Mouse (Mus musculus) embryonic fibroblast, embryonic 13.5 days (primary cell): Measurements from ENCODE around the gene Trim38. TPM values are rescaled to one million over a fixed set of nuclear protein-coding genes. Genes with fewer than 3 reads are reported as not detected.

Source experiments
- H3K27ac ChIP-seq: 2 replicates; pipeline ENCODE4 v1.5.1; 2012; ENCODE audit warnings: low read length, control low read depth, inconsistent platforms; ENCODE audit not compliant: insufficient read depth
- H3K4me1 ChIP-seq: 2 replicates; pipeline ENCODE4 v1.6.1; 2011; ENCODE audit warnings: low read length; ENCODE audit not compliant: control insufficient read depth, insufficient read depth
- H3K4me3 ChIP-seq: 2 replicates; pipeline ENCODE4 v1.5.1; 2011; ENCODE audit warnings: mild to moderate bottlenecking, control low read depth, low read length; ENCODE audit not compliant: insufficient read depth
- CTCF ChIP-seq: IDR thresholded peaks from 2 replicates; pipeline ENCODE4 v1.5.1; 2011; ENCODE audit warnings: mild to moderate bottlenecking, control low read depth, low read length, moderate library complexity, borderline replicate concordance; ENCODE audit not compliant: insufficient read depth
- POLR2A ChIP-seq: IDR thresholded peaks from 2 replicates; pipeline ENCODE4 v1.6.1; 2011; ENCODE audit warnings: low read depth, mild to moderate bottlenecking, control low read depth, low read length, moderate library complexity
- polyA plus RNA-seq: library from polyadenylated mRNA; stranded (reverse); fragments of >200 nt; gene quantifications from 2 replicates; pipeline ENCODE4 v1.2.4, GENCODE M21; 2011; ENCODE audit warnings: low read depth; ENCODE audit not compliant: missing spikeins, insufficient read length

Trim38 gene
- polyA plus RNA-seq, 1 experiment: not detected

GRCm38 (mm10) chr13:23833053-23833452 lies 63.3 kb downstream of the Trim38 start:
- no peak overlapping the region for H3K4me3 ChIP-seq
- no peaks in the 10 kb centered on the region for H3K4me1 ChIP-seq
- TF ChIP-seq CTCF: no peak
- TF ChIP-seq POLR2A: no peak
- H3K27ac ChIP-seq: no peak overlapping the region

GRCm38 (mm10) chr13:23834836-23835235 lies 65.1 kb downstream of the Trim38 start:
- no peak for TF ChIP-seq CTCF
- no peak for TF ChIP-seq POLR2A

GRCm38 (mm10) chr13:23836630-23837029 lies 66.9 kb downstream of the Trim38 start:
- TF ChIP-seq POLR2A: no peak
- no peak for TF ChIP-seq CTCF
- H3K4me1 ChIP-seq: no peaks in the 10 kb centered on the region
- H3K4me3 ChIP-seq: no peak overlapping the region
- no peak overlapping the region for H3K27ac ChIP-seq

More at GRCm38 (mm10) chr13:23834836-23835235, 65.1 kb downstream of the Trim38 start:
- Histone ChIP-seq H3K27ac (no peak overlapping the region), H3K4me1 (no peaks in the 10 kb centered on the region), H3K4me3 (no peak overlapping the region)

GRCm38 (mm10) chr13:23839308-23839707 lies 69.6 kb downstream of the Trim38 start, which contains the start of gene Slc17a3:
Gene Slc17a3 (plus strand): TSS chr13:23839434.
- no peak within 1 kb of the TSS for H3K27ac ChIP-seq
- no peak within 1 kb of the TSS for H3K4me3 ChIP-seq
- TF ChIP-seq POLR2A: no peak
- TF ChIP-seq CTCF: no peak
- no peaks in the 10 kb centered on the region for H3K4me1 ChIP-seq

Other genes starting within 250 kb of the Trim38 start
- gene Hist1h4h, start 238.9 kb upstream of the Trim38 start, polyA plus RNA-seq: 8.1 and 10.5 TPM in 2 replicates
- 12.7 and 20.4 TPM in 2 replicates for gene Hist1h2af, start 236.0 kb upstream of the Trim38 start, polyA plus RNA-seq
- 5.7 TPM in 1 of 2 replicates, not detected in the other for gene Hist1h3g, start 234.5 kb upstream of the Trim38 start, polyA plus RNA-seq
- 1.8 and 4.0 TPM in 2 replicates for gene Hist1h2bh, start 226.5 kb upstream of the Trim38 start, polyA plus RNA-seq
- gene Hist1h3f, start 225.9 kb upstream of the Trim38 start, polyA plus RNA-seq: 0.61 and 0.70 TPM in 2 replicates
- 9.6 and 18.1 TPM in 2 replicates for gene Hist1h4f, start 218.3 kb upstream of the Trim38 start, polyA plus RNA-seq
- 0.83 and 2.7 TPM in 2 replicates for gene Hist1h1d, start 216.7 kb upstream of the Trim38 start, polyA plus RNA-seq
- gene Hist1h3e, start 207.5 kb upstream of the Trim38 start, polyA plus RNA-seq: 2.4 and 3.4 TPM in 2 replicates
- 3.4 and 6.0 TPM in 2 replicates for gene Hist1h2ae, start 198.7 kb upstream of the Trim38 start, polyA plus RNA-seq
- 12.6 and 22.6 TPM in 2 replicates for gene Hist1h2bg, start 198.5 kb upstream of the Trim38 start, polyA plus RNA-seq
- 5.7 and 6.4 TPM in 2 replicates for gene Hist1h2bf, start 195.7 kb upstream of the Trim38 start, polyA plus RNA-seq
- gene Hist1h2ad, start 195.5 kb upstream of the Trim38 start, polyA plus RNA-seq: 2.9 and 3.0 TPM in 2 replicates
- 2.4 and 5.1 TPM in 2 replicates for gene Hist1h3d, start 194.2 kb upstream of the Trim38 start, polyA plus RNA-seq
- gene Hist1h4d, start 188.3 kb upstream of the Trim38 start, polyA plus RNA-seq: 3.7 and 6.8 TPM in 2 replicates
- gene Hist1h2be, start 148.8 kb upstream of the Trim38 start, polyA plus RNA-seq: 2.2 and 4.1 TPM in 2 replicates
- gene Hist1h1e, start 147.4 kb upstream of the Trim38 start, polyA plus RNA-seq: 3.8 and 8.8 TPM in 2 replicates
- 0.79 and 0.82 TPM in 2 replicates for gene Hist1h2ac, start 86.0 kb upstream of the Trim38 start, polyA plus RNA-seq
- 55.6 and 62.4 TPM in 2 replicates for gene Hist1h2bc, start 85.7 kb upstream of the Trim38 start, polyA plus RNA-seq
- not detected in 2 replicates for gene Hist1h1t, start 74.1 kb upstream of the Trim38 start, polyA plus RNA-seq
- 2.8 and 3.8 TPM in 2 replicates for gene Hist1h4c, start 71.5 kb upstream of the Trim38 start, polyA plus RNA-seq
- 4.6 and 7.9 TPM in 2 replicates for gene Hfe, start 59.1 kb upstream of the Trim38 start, polyA plus RNA-seq
- 69.4 and 72.0 TPM in 2 replicates for gene Hist1h1c, start 31.1 kb upstream of the Trim38 start, polyA plus RNA-seq
- 2.6 and 5.4 TPM in 2 replicates for gene Hist1h3c, start 24.3 kb upstream of the Trim38 start, polyA plus RNA-seq
- gene Hist1h2bb, start 23.2 kb upstream of the Trim38 start, polyA plus RNA-seq: 4.2 and 5.7 TPM in 2 replicates
- gene Hist1h2ab, start 18.8 kb upstream of the Trim38 start, polyA plus RNA-seq: 10.0 and 12.3 TPM in 2 replicates
- 5.6 and 6.3 TPM in 2 replicates for gene Hist1h3b, start 17.6 kb upstream of the Trim38 start, polyA plus RNA-seq
- 7.8 and 12.5 TPM in 2 replicates for gene Hist1h4b, start 12.9 kb upstream of the Trim38 start, polyA plus RNA-seq
- 1.3 and 5.4 TPM in 2 replicates for gene Hist1h4a, start 8.7 kb upstream of the Trim38 start, polyA plus RNA-seq
- gene Hist1h3a, start 7.5 kb upstream of the Trim38 start, polyA plus RNA-seq: 2.0 and 5.5 TPM in 2 replicates
- 2.3 and 7.9 TPM in 2 replicates for gene Hist1h1a, start 6.2 kb upstream of the Trim38 start, polyA plus RNA-seq
- gene Slc17a2, start 37.1 kb downstream of the Trim38 start, polyA plus RNA-seq: not detected in 2 replicates
- gene Slc17a3, start 69.5 kb downstream of the Trim38 start, polyA plus RNA-seq: not detected in 2 replicates
- not detected in 2 replicates for gene Slc17a1, start 97.8 kb downstream of the Trim38 start, polyA plus RNA-seq
- gene Slc17a4, start 145.1 kb downstream of the Trim38 start, polyA plus RNA-seq: not detected in 2 replicates
- not detected in 2 replicates for gene Hist1h2ba, start 164.2 kb downstream of the Trim38 start, polyA plus RNA-seq
- not detected in 2 replicates for gene Hist1h2aa, start 164.5 kb downstream of the Trim38 start, polyA plus RNA-seq
- gene Scgn, start 221.3 kb downstream of the Trim38 start, polyA plus RNA-seq: not detected in 2 replicates